Mouse (Mus musculus) adrenal gland, postnatal 25 days (tissue): ENCODE results near the gene Mras. TPM values are rescaled to one million over a fixed set of nuclear protein-coding genes. Genes with fewer than 3 reads are reported as not detected.

Experiments
- DNase-seq: peaks from one replicate; pipeline ENCODE4 v3.0.0; 2021; ENCODE audit warnings: mixed read lengths
- long read RNA-seq: library from polyadenylated mRNA; stranded (forward); transcript quantifications from one replicate; pipeline ENCODE4 v2.0.0, GENCODE M21; 2021
- total RNA-seq: library from RNA; stranded (reverse); gene quantifications from 2 replicates; pipeline ENCODE4 v1.2.3, GENCODE M21; 2021

Mras gene
- 40.4 and 50.1 TPM in 2 replicates for total RNA-seq
- long read RNA-seq, full-length matches to known transcripts, result 18 of 31 reads
- long read RNA-seq, partial matches to known transcripts, result 4 of 31 reads
- long read RNA-seq, other reads (novel, unspliced or antisense), result 9 of 31 reads

DNA sequence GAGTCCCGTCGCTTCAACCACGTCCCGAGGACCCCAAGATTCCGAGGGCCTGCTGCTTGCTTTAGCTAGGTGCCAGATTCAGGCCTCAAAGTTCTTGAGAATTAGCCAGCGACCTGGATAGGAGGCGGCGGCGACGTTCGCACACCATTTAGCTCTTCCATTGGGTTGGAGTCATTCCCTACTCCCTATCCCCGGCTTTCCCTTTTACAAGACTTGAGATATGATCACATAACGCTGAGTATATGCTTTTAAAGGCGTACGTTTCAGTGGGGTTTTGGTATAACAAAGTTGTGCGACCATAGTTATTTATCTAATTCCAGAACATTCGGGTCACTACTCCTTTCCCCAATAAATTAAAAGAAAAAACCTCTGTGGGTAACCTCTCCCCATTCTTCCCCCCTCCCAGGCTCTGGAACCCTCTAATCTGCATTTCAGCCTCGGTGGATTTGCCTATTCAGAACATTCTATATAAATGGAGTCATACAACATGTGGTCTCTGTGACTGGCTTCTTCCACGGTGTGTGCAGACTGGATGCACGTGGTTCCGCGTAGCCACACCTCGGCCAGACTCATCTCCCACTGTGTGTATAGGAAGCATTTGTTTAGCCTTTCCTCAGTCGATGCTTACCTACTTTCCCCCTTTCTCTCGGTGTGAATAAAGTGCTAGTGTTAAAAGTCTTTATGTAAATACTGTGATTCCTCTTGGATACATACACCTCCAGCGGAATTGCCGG, at the start of gene Mras:
Mras (minus strand) TSS at position 351 of the 734 bp plus-strand sequence.
- DNase-seq, result no peak

DNA sequence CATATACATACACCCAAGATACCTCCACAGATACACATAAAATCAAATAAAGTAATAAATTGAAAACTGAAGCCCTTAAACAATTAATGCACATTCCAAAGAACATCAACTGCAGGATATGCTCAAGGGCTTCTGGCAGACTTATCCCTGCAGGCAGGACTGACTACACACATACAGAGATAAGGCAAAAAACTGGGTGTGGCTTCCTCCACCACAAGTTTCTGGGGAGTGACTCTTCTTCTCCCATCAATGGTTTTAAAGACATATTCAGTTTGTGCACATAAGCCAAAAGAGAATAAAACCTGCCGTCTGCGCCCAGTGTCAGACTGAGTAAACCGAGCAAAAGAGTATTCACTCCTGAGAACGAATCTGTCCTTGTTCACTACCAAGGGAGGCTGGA, 48.0 kb upstream of the Mras start:
- DNase-seq, result no peak

DNA sequence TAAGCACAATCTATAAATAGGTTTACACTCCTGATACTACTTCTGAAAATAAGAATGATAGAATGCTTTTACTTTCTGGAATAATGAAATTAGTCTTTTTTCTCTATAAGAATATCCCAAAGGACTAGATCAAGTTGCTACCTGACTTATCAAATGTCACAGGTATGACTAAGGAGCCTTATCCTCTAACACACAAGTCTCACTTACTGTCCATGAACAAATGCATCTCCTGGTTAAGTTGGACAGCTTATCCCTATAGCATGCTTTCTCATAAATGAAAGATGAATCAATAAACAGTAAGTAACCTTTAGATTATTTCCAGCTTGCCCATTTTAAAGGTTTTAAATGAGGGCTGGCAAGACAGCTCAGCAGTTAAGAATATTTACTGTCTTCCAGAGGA, 47.5 kb upstream of the Mras start:
- no peak for DNase-seq

DNA sequence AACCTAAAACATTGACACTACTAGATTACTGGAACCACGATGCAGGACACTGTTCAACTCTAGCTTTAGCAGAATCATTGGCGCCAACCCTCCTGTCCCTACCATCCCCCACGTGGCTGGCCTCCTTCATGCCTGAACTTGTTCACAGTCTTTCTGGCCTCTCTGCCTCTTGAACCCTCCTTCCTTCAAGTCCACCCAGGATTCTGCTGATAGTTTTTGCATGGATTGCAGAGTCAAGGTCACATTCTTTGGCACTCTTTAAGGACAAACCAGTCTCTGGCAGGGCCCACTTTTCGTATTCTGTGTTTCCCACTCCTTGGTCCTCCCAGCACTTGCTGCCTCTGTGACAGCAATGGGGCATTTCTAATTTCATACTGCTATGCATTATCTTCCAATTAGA, 46.0 kb upstream of the Mras start:
- peak; percentile 28 for DNase-seq

GRCm38 (mm10) chr9:99480764-99481163, 43.6 kb upstream of the Mras start:
- peak; percentile 15 for DNase-seq

DNA sequence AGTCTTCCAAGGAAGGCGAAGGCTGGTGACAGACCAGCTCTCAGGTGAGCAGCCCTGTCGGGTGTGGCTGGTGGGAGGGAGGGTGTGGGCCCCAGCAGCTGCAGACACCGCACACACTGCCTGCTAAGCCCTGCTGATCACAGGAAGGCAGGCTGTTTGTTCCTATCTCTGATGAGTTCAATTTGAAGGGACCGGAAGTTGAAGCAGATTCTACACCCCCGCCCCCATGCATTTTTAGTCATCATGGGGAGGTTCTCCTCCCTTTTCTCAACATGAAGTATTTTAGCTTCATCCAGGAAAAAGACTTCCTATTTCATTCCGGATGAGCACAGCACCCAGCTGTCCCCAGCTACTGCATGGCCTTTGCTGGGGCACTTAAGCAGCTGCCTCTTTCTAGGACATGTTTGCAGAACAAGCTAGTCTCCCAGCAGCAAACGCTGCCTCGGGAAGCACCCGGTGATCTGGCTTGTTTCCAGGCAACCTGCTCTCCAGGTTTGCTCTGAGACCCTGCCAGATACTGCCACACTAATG, 42.1 kb upstream of the Mras start:
- no peak for DNase-seq

DNA sequence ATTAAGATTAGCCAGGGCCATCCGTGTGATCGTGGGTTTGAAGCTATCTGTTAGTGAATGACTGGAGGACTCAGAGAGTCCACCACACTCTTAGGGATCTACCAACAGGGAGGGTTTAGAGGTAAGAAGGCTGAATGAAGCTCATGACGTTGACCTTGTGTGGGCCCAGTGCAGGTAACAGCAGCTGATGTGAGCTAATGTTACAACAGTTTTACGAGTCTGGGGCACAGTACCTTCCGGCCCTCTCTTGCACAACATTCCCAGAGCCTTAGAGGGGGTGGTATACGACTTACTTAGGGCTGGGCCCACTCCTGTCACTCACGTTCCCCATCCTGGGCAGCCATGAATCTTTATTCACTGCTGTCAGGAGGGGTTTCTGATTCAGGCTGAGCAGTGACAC, 34.2 kb upstream of the Mras start:
- no peak for DNase-seq

DNA sequence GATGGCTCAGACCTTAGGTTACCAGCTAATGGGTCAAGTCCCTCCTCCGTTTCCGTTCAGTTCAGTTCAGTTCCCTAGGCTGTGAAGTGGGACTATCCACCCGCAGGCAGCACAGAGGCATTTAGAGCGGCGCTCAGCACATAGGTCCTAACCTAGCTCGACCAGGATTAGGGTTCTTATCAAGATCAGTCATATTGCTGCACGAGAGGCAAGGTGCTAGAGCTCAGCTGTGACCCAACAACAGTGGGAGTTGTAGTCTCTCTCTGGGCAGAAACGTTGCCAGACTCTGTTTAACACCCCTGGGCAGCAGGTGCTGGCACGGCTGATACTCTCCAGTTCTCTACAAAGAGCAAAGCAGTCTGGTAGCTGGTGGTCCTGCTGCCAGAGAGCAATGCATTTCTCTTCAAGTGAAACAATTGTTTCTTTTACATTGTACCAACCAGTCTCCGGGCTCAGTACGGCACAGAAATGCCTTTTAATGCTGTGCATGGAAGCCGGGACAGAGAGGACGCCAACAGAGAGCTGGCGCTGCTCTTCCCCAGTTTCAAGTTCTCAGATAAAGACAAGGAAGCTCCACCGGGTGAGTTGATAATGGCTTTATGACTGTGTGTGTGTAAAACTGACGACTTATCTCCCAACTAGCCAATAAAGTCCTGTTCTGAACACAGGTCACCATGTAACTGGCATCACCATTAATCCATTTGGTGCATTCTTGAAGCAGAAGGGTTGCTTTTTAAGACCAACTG, 33.3 kb upstream of the Mras start:
- no peak for DNase-seq

- DNase-seq, result peak; percentile 39
These were observed 32.6 kb upstream of the Mras start for GRCm38 (mm10) chr9:99469681-99470273.

GRCm38 (mm10) chr9:99468572-99468971, 31.4 kb upstream of the Mras start:
- DNase-seq, result no peak

DNA sequence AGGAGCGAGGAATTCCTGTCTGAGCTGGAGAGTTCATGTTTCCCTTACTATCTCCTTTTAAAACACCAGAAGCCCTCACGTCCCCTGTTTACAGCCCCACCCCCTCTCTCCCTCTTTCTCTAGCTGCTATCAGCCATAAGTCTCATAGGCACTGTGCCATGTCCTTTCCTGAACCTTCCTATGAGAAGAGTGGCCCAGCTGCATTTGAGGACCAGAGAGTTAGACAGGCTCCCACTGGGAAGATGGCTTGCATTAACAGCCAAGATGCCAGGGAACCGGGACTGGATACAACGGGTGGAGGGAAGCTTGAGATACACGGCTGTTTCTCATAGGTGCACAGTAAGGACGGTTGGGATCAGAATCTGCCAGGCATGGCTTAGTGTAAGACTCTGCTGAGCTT, 27.7 kb upstream of the Mras start:
- DNase-seq, result no peak

DNA sequence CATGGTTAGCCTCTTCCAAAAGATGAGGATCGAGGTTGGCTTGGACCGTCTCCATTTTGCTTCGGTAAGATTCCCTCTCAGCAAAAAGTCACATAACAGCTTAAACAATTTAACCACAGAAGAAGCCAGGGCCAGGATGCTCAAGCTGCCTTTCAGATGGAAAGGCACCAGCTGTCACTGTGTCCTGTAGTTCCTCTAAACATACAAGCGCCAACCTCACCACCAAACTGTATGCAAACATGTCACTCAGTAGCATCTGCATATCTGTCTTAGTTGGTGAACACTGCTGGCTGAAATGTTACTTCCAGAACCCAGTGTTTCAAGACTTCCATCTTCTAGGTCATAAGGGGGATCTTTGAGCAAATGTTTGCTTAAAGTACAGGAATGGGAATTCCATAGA, 22.5 kb upstream of the Mras start:
- no peak for DNase-seq

DNA sequence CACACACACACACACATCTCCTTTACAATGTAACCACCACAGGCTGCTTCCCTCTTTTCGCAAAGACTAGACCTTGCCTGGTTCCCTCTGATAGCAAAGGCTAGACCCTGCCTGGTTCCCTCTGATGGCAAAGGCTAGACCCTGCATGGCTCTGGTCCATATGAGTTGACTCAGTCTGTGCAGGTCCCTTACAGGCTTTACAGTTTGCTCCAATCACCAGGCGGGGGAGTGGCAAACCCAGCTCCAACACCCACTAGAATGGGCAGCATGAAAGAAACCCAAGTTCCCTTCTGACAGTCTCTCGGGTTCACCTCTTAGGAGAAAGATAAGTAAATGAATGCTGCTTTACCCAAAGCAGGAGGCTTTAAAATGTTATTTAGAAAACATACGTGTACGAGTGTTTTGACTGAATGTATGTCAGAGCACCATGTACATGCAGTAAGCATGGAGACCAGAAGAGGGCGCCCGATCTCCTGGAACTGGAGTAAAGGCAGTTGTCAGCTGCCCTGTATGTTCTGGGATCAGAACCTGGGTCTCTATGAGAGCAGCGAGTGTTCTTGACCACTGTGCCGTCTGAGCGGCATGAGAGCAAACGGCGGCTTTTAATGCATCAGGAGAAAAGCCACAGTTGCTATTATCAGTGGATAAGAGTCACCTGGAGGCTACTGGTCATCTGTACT, 21.5 kb upstream of the Mras start:
- DNase-seq, result peak; percentile 77

DNA sequence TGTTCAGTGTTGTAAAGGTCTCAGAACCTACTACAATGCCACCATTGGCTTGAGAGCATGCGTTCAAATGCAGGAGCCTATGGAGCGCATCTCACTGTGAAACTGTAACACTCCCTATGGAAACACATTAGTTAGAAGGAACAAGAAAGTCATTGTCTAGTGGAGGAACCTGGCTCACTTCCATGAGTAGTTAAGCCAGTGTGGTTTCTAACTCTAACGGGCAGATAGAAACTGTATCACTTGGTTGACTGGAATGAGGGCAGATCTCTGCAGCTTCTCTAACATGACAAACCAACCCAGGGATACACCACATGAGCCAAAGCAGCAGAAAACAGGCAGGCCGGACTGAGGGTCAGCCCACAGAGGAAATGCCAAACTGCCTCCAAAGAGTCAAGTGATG, 17.0 kb upstream of the Mras start:
- no peak for DNase-seq

DNA sequence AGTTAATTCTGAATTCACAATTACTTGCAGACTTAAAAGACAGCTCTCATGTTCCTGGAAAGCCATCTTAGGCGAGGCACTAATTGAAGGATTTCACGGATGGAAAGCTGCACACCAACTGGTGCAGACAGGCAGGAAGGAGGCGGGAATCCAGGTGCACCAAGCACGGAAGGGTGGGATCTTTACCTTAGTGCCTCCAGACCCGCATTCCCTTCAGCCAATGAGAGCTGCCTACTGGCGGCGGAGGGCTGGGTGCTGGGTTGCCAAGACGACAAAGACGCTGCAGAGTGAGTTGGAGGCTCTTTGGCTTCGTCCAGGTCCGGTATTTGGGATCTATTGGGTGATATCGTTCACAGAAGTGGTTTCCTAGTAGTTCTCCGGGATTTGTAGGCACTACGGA, 14.0 kb upstream of the Mras start, which contains the start of gene Nme9:
Nme9 (plus strand) TSS at position 315 of the 400 bp plus-strand sequence.
- DNase-seq, result no peak

- no peak for DNase-seq
These were observed 12.9 kb upstream of the Mras start for GRCm38 (mm10) chr9:99449886-99450647.

DNA sequence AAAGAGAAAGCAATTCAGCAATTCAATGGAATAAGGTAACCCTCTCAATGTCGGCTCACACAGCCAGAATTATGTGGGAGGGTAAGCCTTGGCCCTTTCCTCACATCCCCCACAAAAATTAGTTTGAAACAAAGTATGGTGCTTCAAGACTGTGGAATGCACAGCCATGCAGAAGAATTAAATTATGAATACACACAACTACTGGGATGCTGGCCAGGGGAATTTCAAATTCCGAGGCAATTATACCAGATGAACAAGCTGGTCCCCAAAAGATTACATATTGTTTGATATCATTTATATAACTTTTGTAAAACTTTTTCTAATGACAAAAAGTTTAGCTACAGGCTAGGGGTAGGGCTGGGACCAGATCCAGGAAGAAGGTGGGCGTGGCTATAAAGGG, 10.1 kb upstream of the Mras start:
- DNase-seq, result no peak

DNA sequence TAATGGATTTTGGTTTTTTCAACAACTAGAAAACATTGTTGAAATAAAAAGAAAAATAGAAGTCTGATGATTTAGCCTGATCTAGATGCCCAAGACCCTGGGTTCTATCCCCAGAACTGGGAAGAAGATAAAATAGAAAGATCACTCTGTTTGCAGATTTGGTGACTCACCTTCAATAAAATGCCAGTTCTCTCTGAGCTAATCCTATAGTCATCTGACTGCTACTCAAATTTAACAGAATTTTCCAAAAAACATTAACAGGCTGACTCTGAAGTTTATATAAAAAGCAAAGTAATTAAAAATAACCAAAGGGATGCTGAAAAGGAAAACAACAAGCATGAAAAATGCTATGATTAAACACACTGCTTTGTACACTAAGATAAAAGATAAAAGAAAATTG, 9.1 kb upstream of the Mras start:
- no peak for DNase-seq

DNA sequence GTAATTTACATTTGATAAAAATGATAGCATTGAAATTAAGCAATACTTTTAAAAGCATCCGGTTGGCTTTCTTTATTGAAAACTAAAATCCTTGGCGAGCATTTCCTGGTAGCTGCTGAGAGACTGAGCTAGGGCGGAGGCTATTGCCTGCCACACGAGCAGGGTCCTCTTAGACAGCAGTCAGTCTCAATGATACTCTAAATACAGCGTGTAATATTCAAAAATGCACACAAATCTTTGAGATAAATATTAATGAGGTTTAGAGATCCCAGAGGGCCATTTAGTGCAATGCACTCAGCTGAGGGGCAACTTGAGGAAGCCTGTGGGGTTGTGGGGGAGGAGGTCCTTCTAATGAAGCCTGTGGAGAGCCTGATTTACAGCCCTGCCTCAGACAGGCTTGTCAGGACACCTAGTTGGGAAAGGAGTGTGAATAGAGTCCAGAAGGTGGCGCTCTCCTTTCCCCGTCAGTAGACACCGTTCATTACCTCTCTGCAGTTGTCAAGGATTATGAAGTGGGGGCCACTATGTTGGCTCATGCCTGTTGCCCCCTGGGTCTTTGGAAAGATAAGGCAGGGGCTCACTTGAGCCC, 7.5 kb upstream of the Mras start:
- peak; percentile 27 for DNase-seq

DNA sequence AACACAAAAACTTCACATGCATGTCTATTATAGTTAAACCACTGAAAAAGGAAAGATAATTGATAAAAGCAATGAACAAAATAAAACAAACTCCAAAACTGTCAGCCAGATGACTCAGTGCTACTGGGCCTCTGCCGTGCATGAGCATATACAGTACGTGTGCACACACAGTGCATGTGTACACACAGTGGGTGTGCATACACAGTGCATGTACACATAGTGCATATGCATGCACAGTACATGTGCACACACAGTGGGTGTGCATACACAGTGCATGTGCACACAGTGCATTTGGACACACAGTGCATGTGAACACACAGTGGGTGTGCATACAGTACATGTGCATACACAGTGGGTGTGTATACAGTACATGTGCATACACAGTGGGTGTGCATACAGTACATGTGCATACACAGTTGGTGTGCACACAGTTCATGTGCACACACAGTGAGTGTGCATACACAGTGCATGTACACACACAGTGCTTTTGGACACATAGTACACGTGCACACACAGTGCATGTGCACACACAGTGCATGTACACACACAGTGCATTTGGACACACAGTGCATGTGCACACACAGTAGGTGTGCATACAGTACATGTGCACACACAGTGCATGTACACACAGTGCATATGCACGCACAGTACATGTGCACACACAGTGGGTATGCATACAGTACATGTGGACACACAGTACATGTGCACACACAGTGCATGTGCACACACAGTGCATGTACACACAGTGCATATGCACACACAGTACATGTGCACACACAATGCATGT, 4.7 kb upstream of the Mras start:
- no peak for DNase-seq
